Mouse (Mus musculus) forebrain, postnatal 0 days (tissue): ENCODE measurements around the gene Pld6. TPM values are rescaled to one million over a fixed set of nuclear protein-coding genes. Genes with fewer than 3 reads are reported as not detected.

Source experiments
- ATAC-seq: fragments of 200-750 bp; cut with Nextera tagmentation; 2 replicates; pipeline ENCODE4 v1.8.0; 2017; ENCODE audit warnings: mild to moderate bottlenecking, moderate library complexity
- DNase-seq: peaks from one replicate; pipeline ENCODE4 v3.0.0-alpha.2; 2015
- H3K27ac ChIP-seq: fragments of 300-500 bp; sonication (generic); 2 replicates; pipeline ENCODE4 v1.5.1; 2014; ENCODE audit warnings: low read depth, mild to moderate bottlenecking, antibody characterized with exemption, low read length, moderate library complexity, mixed read lengths
- H3K27me3 ChIP-seq: fragments of 300-500 bp; sonication (generic); 2 replicates; pipeline ENCODE4 v1.6.1; 2014; ENCODE audit warnings: mild to moderate bottlenecking, low read length, mixed read lengths; ENCODE audit not compliant: insufficient read depth
- H3K36me3 ChIP-seq: fragments of 300-500 bp; sonication (generic); 2 replicates; pipeline ENCODE4 v1.6.1; 2014; ENCODE audit warnings: mild to moderate bottlenecking, moderate library complexity; ENCODE audit not compliant: insufficient read depth
- H3K4me1 ChIP-seq: fragments of 300-500 bp; sonication (generic); 2 replicates; pipeline ENCODE4 v1.6.1; 2014; ENCODE audit warnings: antibody characterized with exemption; ENCODE audit not compliant: insufficient read depth
- H3K4me2 ChIP-seq: fragments of 300-500 bp; sonication (generic); 2 replicates; pipeline ENCODE4 v1.6.1; 2014; ENCODE audit warnings: low read depth, mild to moderate bottlenecking, moderate library complexity
- H3K4me3 ChIP-seq: fragments of 300-500 bp; sonication (generic); 2 replicates; pipeline ENCODE4 v1.5.1; 2014; ENCODE audit warnings: low read depth, low read length, mixed read lengths
- H3K9ac ChIP-seq: fragments of 300-500 bp; sonication (generic); 2 replicates; pipeline ENCODE4 v1.6.1; 2014; ENCODE audit warnings: mild to moderate bottlenecking
- H3K9me3 ChIP-seq: fragments of 300-500 bp; sonication (generic); 2 replicates; pipeline ENCODE4 v1.6.1; 2016; ENCODE audit warnings: low read length
- CTCF ChIP-seq: sonication (generic); IDR thresholded peaks from 2 replicates; pipeline ENCODE4 v1.5.1; 2016; ENCODE audit warnings: antibody characterized with exemption, control low read depth, low read depth
- WGBS: fragments of 180-500 bp; shearing (Covaris S2); extraction: QIAGEN DNeasy Blood & Tissue Kit; methylation state at CpG from one replicate; pipeline ENCODE4 v1.1.7; 2014; 5-methylcytosine and 5-hydroxymethylcytosine counted together
- polyA plus RNA-seq: library from polyadenylated mRNA; unstranded; fragments of >200 nt; fragmentation: Nextera tagmentation; extraction: Ambion mirVana; gene quantifications from 2 replicates; pipeline ENCODE4 v1.2.1, GENCODE M21; 2015
- total RNA-seq: library from RNA; depleted of rRNA; stranded (reverse); fragments of >200 nt; gene quantifications from 2 replicates; pipeline ENCODE4 v1.2.3, GENCODE M21; 2014

Gene Pld6
- total and polyA plus RNA-seq, 2 experiments from 2014 or later: 6.0 to 12.1 TPM

- H3K4me3 ChIP-seq: no peak overlapping the region
- no peaks in the 10 kb centered on the region for H3K9me3 ChIP-seq
- ATAC-seq: no peak
- DNase-seq: no peak
- 94% methylated on average over 1 of the region's 1 CpGs for WGBS
- H3K4me1 ChIP-seq: peaks cover 7% of the 10 kb centered on the region; the same call in 1 of the 2 replicates
- H3K9ac ChIP-seq: no peak overlapping the region
- TF ChIP-seq CTCF: no peak
- no peak overlapping the region for H3K27ac ChIP-seq
- H3K4me2 ChIP-seq: no peak overlapping the region
- no peaks in the 10 kb centered on the region for H3K27me3 ChIP-seq
- H3K36me3 ChIP-seq: peaks cover 67% of the 10 kb centered on the region
Measured at GRCm38 (mm10) chr11:59805256-59805655, 17.8 kb upstream of the Pld6 start.

- TF ChIP-seq CTCF: no peak
- Histone ChIP-seq H3K36me3 (peaks cover 74% of the 10 kb centered on the region), H3K4me3 (no peak overlapping the region), H3K27ac (no peak overlapping the region), H3K27me3 (no peaks in the 10 kb centered on the region), H3K4me1 (peaks cover 7% of the 10 kb centered on the region; the same call in 1 of the 2 replicates), H3K9ac (no peak overlapping the region), H3K9me3 (no peaks in the 10 kb centered on the region), H3K4me2 (no peak overlapping the region)
- DNase-seq (no peak), ATAC-seq (no peak)
- WGBS: 91% methylated on average over 22 of the region's 22 CpGs
Measured at GRCm38 (mm10) chr11:59804409-59805110, 17.1 kb upstream of the Pld6 start.

GRCm38 (mm10) chr11:59803516-59803915, 16.1 kb upstream of the Pld6 start:
- no peaks in the 10 kb centered on the region for H3K27me3 ChIP-seq
- no peak for ATAC-seq
- H3K36me3 ChIP-seq: peaks cover 85% of the 10 kb centered on the region
- H3K4me1 ChIP-seq: peaks cover 4% of the 10 kb centered on the region; the same call in 1 of the 2 replicates
- no peak overlapping the region for H3K4me3 ChIP-seq
- H3K9ac ChIP-seq: no peak overlapping the region
- TF ChIP-seq CTCF: no peak
- no peaks in the 10 kb centered on the region for H3K9me3 ChIP-seq
- no peak overlapping the region for H3K27ac ChIP-seq
- H3K4me2 ChIP-seq: no peak overlapping the region
- WGBS: 90% methylated on average over 14 of the region's 14 CpGs
- no peak for DNase-seq

- Histone ChIP-seq H3K4me3 (no peak overlapping the region), H3K9ac (no peak overlapping the region), H3K9me3 (no peaks in the 10 kb centered on the region), H3K4me1 (no peaks in the 10 kb centered on the region), H3K27ac (no peak overlapping the region), H3K36me3 (peaks cover 93% of the 10 kb centered on the region), H3K4me2 (no peak overlapping the region), H3K27me3 (no peaks in the 10 kb centered on the region)
- no peak for DNase-seq
- whole genome bisulfite sequencing: 93% methylated on average over 8 of the region's 8 CpGs
- no peak for TF ChIP-seq CTCF
- no peak for ATAC-seq
Measured at GRCm38 (mm10) chr11:59801881-59802280, 14.4 kb upstream of the Pld6 start.

GRCm38 (mm10) chr11:59800412-59800811, 13.0 kb upstream of the Pld6 start:
- peak; percentile 34 for TF ChIP-seq CTCF

GRCm38 (mm10) chr11:59793390-59793789, 5.9 kb upstream of the Pld6 start:
- WGBS: 92% methylated on average over 6 of the region's 6 CpGs
- ATAC-seq (no peak), DNase-seq (no peak)
- H3K36me3 ChIP-seq: peaks cover 64% of the 10 kb centered on the region
- TF ChIP-seq CTCF: no peak
- no peaks in the 10 kb centered on the region for H3K9me3 ChIP-seq
- no peaks in the 10 kb centered on the region for H3K4me1 ChIP-seq
- no peak overlapping the region for H3K4me3 ChIP-seq
- no peak overlapping the region for H3K4me2 ChIP-seq
- H3K27ac ChIP-seq: no peak overlapping the region
- no peaks in the 10 kb centered on the region for H3K27me3 ChIP-seq
- no peak overlapping the region for H3K9ac ChIP-seq

More at GRCm38 (mm10) chr11:59800412-59800811, 13.0 kb upstream of the Pld6 start:
- Histone ChIP-seq H3K4me2 (no peak overlapping the region), H3K4me3 (no peak overlapping the region), H3K27ac (no peak overlapping the region), H3K36me3 (peaks cover 94% of the 10 kb centered on the region), H3K9me3 (no peaks in the 10 kb centered on the region), H3K4me1 (no peaks in the 10 kb centered on the region), H3K9ac (no peak overlapping the region), H3K27me3 (no peaks in the 10 kb centered on the region)
- ATAC-seq: no peak
- WGBS: 92% methylated on average over 10 of the region's 10 CpGs
- no peak for DNase-seq

GRCm38 (mm10) chr11:59789311-59789710, 1.9 kb upstream of the Pld6 start:
- Histone ChIP-seq H3K27ac (no peak overlapping the region), H3K4me3 (no peak overlapping the region), H3K27me3 (no peaks in the 10 kb centered on the region), H3K4me1 (no peaks in the 10 kb centered on the region), H3K36me3 (peaks cover 27% of the 10 kb centered on the region), H3K4me2 (no peak overlapping the region), H3K9ac (no peak overlapping the region), H3K9me3 (no peaks in the 10 kb centered on the region)
- WGBS: 88% methylated on average over 1 of the region's 1 CpGs
- no peak for DNase-seq
- no peak for TF ChIP-seq CTCF
- no peak for ATAC-seq
